Mouse (Mus musculus): ENCODE measurements around the gene Vtcn1.

GRCm38 (mm10) chr3:100920611-100921140, 95.4 kb downstream of the Vtcn1 start:
- TF ChIP-seq CTCF (IDR thresholded peaks at IDR 0.05; ENCODE audit: control insufficient read depth, insufficient read depth, insufficient replicate concordance, low read depth, low read length) (no peak), POLR2A (IDR thresholded peaks at IDR 0.05; ENCODE audit: control insufficient read depth, low read depth, low read length) (no peak)
